Comparison of ENCODE assay signal across 1 mouse cellular context in genomic region chr6:88189312-88190042, GRCm38 (mm10).
TF ChIP-seq lines count a peak whose summit lies in the region.

No protein-coding gene starts in this region.

TF ChIP-seq in MEL, 35 proteins besides CTCF, POLR2A, EP300 and RAD21 (continued from another document):
- TF ChIP-seq POLR2AphosphoS2 (IDR thresholded peaks at IDR 0.05; ENCODE audit: low read length): no peak
- no peak for TF ChIP-seq CHD1 (IDR thresholded peaks at IDR 0.05; ENCODE audit: low read depth, low read length)
- TF ChIP-seq TBP (IDR thresholded peaks at IDR 0.05; ENCODE audit: low read depth, low read length): peak; percentile 16; the same call in 1 of the 2 replicates
- TF ChIP-seq ZKSCAN1 (IDR thresholded peaks at IDR 0.05; ENCODE audit: low read depth, low read length): peak; percentile 95
- no peak for TF ChIP-seq MEF2A (IDR thresholded peaks at IDR 0.05; ENCODE audit: extremely low read depth, insufficient replicate concordance, low read depth, low read length, poor library complexity, severe bottlenecking)
- TF ChIP-seq GATA1 (IDR thresholded peaks at IDR 0.05; ENCODE audit: low read depth, low read length): peak; percentile 83
- peak; percentile 94 for TF ChIP-seq ZC3H11A (IDR thresholded peaks at IDR 0.05; ENCODE audit: low read depth, low read length)
- TF ChIP-seq POLR2AphosphoS5 (IDR thresholded peaks at IDR 0.05; ENCODE audit: borderline replicate concordance, low read depth, low read length): no peak
- TF ChIP-seq ETS1 (IDR thresholded peaks at IDR 0.05; ENCODE audit: low read depth, low read length): peak; percentile 78
- no peak for TF ChIP-seq CHD2 (IDR thresholded peaks at IDR 0.05; ENCODE audit: low read length)
- TF ChIP-seq GABPA (IDR thresholded peaks at IDR 0.05; ENCODE audit: low read depth, low read length): no peak
- TF ChIP-seq MXI1 (IDR thresholded peaks at IDR 0.05; ENCODE audit: low read depth, low read length): peak; percentile 84
- TF ChIP-seq MYC (IDR thresholded peaks at IDR 0.05; ENCODE audit: low read depth, low read length): no peak
- no peak for TF ChIP-seq UBTF (IDR thresholded peaks at IDR 0.05; ENCODE audit: borderline replicate concordance, insufficient read depth, low read depth, low read length)
- TF ChIP-seq MAX (IDR thresholded peaks at IDR 0.05; ENCODE audit: low read length): peak; percentile 27; the same call in 1 of the 2 replicates
- TF ChIP-seq E2F4 (IDR thresholded peaks at IDR 0.05; ENCODE audit: borderline replicate concordance, low read depth, low read length): no peak; the same call in 1 of the 2 replicates
- TF ChIP-seq MAFK (IDR thresholded peaks at IDR 0.05; ENCODE audit: borderline replicate concordance, low read depth, low read length): no peak
- TF ChIP-seq MYB (IDR thresholded peaks at IDR 0.05; ENCODE audit: low read depth, low read length): no peak
- no peak for TF ChIP-seq KAT2A (conservative IDR thresholded peaks at IDR 0.05; ENCODE audit: low read depth, low read length)
- peak; percentile 99 for TF ChIP-seq SMC3 (IDR thresholded peaks at IDR 0.05; ENCODE audit: low read depth, low read length)
- peak; percentile 91 for TF ChIP-seq SIN3A (IDR thresholded peaks at IDR 0.05; ENCODE audit: low read length)
- no peak for TF ChIP-seq BHLHE40 (IDR thresholded peaks at IDR 0.05; ENCODE audit: borderline replicate concordance, low read depth, low read length)
